Mouse (Mus musculus) testis, postnatal 10 days (tissue): Measurements from ENCODE around the gene Gcc2.
"Not testable (repeated sequence)": the region's sequence is repeated elsewhere in the genome, so short reads cannot be mapped to it uniquely, and the experiment has no call there.

Experiments
- DNase-seq: peaks from one replicate; pipeline ENCODE4 v3.0.0; 2021; ENCODE audit warnings: low spot score

The Gcc2 gene

GRCm38 (mm10) chr10:58323028-58323991, 68.0 kb downstream of the Gcc2 start, which contains the start of gene Lims1:
TSS of gene Lims1 (plus strand) at chr10:58323466.
- peak; percentile 100 for DNase-seq

DNA sequence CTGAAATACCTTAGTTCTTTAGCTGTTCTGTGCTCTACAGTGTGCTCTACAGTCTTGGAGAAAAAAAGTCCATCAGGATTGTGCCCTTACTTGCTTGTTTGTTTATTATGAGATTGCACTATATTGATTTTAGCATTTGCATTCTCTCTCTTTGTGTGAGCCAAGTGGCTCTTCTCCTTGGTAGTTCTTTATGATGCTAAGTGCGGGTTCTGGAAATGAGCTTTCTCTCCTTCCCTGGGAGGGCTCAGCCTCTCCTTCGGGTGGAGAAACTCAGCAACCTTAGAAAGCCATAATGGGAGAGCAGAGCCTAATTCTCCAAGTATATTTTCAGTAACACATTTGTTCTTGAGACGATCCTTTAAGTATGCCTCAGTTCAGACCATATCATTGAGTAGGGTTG, 71.0 kb downstream of the Gcc2 start:
- no peak for DNase-seq

GRCm38 (mm10) chr10:58327836-58328235, 72.5 kb downstream of the Gcc2 start:
- DNase-seq: not testable (repeated sequence)

GRCm38 (mm10) chr10:58328517-58329108, 73.3 kb downstream of the Gcc2 start:
- no peak for DNase-seq

- no peak for DNase-seq
Observed at GRCm38 (mm10) chr10:58330635-58331034, 75.3 kb downstream of the Gcc2 start.

GRCm38 (mm10) chr10:58331741-58332140, 76.4 kb downstream of the Gcc2 start:
- DNase-seq: no peak

DNA sequence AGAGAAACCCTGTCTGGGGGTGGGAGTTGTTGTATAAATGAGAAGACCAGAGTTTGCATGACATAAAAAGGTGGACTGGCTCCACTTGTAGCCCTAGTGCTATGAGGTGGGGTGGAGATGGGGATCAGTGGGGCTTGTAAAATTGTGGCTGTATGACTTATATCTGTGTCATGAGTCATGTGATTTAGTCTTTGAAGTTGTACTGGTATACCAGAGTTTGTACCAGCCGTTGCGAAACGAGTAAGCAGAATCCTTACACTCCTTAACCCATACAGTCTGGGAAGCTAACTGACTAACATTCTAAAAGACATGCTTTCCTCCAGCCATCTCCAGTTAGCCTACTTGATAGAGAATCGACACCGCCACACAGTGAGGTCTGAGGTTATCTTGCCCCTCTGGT, 78.1 kb downstream of the Gcc2 start:
- DNase-seq: no peak

DNA sequence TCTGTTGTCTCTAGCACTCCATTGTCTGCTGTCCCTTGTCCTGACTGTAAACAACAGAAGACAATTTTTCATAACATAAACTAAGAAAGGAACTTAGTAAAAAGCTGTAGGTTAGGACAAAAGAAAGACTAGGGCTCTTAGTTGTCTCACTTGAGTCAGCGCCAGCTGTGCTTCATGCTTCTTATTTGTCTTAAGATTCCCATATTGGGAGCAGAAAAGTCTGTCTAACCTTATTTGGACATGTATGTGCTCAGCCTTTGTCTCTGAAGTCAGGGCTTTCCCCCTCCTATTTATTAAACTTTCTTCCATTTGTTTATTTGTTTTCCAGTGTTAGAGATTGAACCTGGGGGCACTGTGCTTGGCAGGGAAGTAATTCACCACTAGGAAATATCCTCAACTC, 80.9 kb downstream of the Gcc2 start:
- DNase-seq: no peak

DNA sequence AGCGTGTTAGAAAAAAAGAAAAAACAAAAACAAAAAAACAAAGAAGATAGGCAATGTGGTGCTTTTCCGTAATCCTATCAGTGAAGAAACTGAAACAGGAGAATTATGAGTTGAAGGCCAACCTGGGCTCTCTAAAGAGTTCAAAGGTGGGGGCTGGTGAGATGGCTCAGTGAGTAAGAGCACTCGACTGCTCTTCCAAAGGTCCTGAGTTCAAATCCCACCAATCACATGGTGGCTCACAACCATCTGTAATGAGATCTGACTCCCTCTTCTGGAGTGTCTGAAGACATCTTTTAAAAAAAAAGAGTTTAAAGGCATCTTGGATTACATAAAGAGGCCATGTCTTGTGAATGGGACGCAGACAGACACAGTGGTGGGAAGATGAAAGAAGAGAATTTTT, 81.8 kb downstream of the Gcc2 start:
- not testable (repeated sequence) for DNase-seq

- DNase-seq: no peak
Observed at GRCm38 (mm10) chr10:58338590-58338989, 83.3 kb downstream of the Gcc2 start.

- no peak for DNase-seq
Observed at GRCm38 (mm10) chr10:58341685-58342084, 86.4 kb downstream of the Gcc2 start.

GRCm38 (mm10) chr10:58342199-58342598, 86.9 kb downstream of the Gcc2 start:
- no peak for DNase-seq

GRCm38 (mm10) chr10:58343552-58343951, 88.3 kb downstream of the Gcc2 start:
- no peak for DNase-seq

DNA sequence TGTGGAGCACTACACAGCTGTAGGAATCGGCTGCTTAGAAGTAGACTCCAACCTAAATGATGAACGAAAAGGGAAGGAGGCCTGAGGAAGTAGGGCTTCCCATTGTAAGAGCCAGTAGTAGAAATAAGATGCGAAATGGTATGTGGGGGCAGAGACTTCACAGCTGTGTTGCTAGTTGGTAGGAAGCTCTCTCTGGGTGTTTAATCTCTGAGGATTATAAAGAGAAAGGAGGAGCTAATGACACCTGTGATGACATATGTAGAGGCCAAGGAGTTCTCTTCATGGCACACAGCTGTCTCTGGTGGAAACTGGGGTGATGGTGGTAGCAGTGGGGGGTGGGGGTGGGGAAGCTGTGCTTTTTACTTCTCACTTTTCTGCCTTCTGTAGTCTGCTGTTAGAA, 95.3 kb downstream of the Gcc2 start:
- no peak for DNase-seq

GRCm38 (mm10) chr10:58351670-58352069, 96.4 kb downstream of the Gcc2 start:
- DNase-seq: no peak

- no peak for DNase-seq
Observed at GRCm38 (mm10) chr10:58352364-58352763, 97.1 kb downstream of the Gcc2 start.

DNA sequence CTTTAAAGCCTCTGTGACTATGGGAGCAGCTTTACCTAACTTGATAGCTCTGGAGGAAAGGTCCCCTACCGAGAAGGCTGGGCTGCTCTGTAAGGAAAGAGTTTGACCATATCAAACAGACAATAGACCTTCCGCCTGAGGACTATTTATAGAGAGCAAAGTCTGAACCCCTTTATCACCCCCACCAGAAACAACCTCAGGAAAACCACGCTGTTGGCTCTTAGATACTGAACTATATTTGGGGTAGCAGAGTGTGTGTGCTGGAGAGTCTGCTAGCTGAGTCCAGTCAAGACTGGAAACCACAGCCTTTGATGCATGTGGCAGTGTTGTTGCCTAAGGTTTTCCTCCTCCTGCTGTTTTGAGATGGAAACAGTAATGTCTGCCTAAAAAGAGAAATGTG, 99.3 kb downstream of the Gcc2 start:
- DNase-seq: no peak
